Mouse (Mus musculus) embryonic fibroblast, embryonic 13.5 days (primary cell): ENCODE measurements at regions not wholly inside any gene's neighbourhood (a gene's known extent, or its start where the extent isn't known, plus 50 kb on each side); places are given as distances from the start of the nearest gene placed in this dataset.

Experiments used
- CTCF ChIP-seq: IDR thresholded peaks from 2 replicates; pipeline ENCODE4 v1.5.1; 2011; ENCODE audit warnings: mild to moderate bottlenecking, control low read depth, low read length, moderate library complexity, borderline replicate concordance; ENCODE audit not compliant: insufficient read depth
- POLR2A ChIP-seq: IDR thresholded peaks from 2 replicates; pipeline ENCODE4 v1.6.1; 2011; ENCODE audit warnings: low read depth, mild to moderate bottlenecking, control low read depth, low read length, moderate library complexity

- TF ChIP-seq POLR2A = no peak
- TF ChIP-seq CTCF = no peak
These were observed 320.0 kb upstream of the Ift57 start for GRCm38 (mm10) chr16:49378917-49379473.
